Mouse (Mus musculus): Measurements from ENCODE around the gene Hist1h2aa.

Gene Hist1h2aa

DNA sequence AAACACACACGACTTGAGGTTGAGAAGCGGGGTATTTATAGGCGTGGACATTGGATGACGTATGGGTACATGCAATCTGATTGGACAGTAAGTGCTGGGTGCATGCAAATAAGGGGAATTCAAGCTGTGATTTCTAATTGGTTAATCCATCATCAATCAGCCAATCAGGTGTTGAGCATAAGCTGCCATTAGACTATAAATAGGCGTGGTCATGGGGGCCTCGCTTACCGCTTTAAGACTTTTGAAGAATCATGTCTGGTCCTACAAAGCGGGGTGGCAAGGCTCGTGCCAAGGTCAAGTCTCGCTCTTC is at the start of gene Hist1h2aa:
TSS of gene Hist1h2aa (plus strand) at position 252 of the 310 bp plus-strand sequence.
- no peak for DNase-seq (ENCODE audit: low spot score)

GRCm38 (mm10) chr13:23885540-23885939 is 48.7 kb upstream of the Hist1h2aa start:
- DNase-seq (ENCODE audit: low spot score), result no peak

GRCm38 (mm10) chr13:23887026-23887725 is 47.1 kb upstream of the Hist1h2aa start:
- no peak for DNase-seq (ENCODE audit: low spot score)

- no peak for DNase-seq (ENCODE audit: low spot score)
Measured at GRCm38 (mm10) chr13:23889011-23889605, 45.2 kb upstream of the Hist1h2aa start.

- no peak for DNase-seq (ENCODE audit: low spot score)
Measured at GRCm38 (mm10) chr13:23892592-23893268, 41.5 kb upstream of the Hist1h2aa start.

DNA sequence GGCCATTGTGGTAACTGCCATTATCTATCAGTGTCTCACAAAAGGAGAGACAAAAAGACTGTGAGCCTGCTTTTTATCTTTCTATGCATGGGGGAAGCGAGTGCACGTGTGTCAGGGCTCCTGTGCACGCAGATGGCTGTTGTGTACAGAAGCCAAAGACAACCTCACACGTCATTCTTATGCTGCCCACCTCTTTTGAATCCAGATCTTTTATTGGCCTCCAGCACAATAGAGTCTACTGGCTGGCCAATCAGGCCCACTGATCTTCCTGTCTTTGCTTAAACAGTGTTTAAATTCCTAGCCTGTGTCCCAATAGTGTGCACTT is 41.0 kb upstream of the Hist1h2aa start:
- no peak for DNase-seq (ENCODE audit: low spot score)

DNA sequence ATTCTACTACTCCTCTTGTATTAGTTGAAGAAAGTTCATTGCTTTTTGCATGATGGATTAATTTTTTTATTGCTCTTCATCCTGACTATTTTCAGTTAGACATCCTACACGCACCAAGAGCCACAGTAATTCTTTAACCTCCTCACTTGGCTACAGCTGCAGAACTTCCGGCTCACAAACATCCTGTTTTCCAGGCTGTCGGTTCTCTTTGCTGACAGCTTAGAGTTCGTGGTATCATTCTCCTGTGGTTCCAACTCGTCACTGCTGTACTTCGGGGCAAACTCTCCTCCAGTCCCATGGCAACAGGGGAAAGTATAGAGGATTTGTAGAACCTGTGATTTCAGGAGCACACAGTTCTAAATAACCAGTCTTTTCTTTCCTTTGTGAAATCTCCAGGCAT is 36.0 kb upstream of the Hist1h2aa start:
- no peak for DNase-seq (ENCODE audit: low spot score)

DNA sequence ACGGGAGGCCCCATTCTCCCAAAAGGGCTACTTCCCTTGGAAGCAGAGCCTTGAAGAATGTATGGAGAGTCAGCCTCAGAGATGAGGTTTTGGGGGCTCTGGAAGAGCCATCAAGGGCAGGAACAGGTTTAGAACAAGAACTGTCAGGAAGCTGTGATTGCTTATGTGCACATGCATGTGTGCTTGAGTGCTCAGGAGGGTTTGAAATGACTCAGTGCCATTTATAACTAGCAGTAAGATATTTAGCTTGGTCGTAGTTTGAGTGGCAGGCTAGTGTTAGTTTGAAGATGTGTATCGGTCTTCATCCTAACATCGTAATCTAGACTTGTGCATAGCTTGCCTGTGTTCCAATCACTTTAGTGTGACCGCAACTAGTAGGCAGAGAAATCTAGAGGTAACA is 27.4 kb upstream of the Hist1h2aa start:
- DNase-seq (ENCODE audit: low spot score), result no peak

DNA sequence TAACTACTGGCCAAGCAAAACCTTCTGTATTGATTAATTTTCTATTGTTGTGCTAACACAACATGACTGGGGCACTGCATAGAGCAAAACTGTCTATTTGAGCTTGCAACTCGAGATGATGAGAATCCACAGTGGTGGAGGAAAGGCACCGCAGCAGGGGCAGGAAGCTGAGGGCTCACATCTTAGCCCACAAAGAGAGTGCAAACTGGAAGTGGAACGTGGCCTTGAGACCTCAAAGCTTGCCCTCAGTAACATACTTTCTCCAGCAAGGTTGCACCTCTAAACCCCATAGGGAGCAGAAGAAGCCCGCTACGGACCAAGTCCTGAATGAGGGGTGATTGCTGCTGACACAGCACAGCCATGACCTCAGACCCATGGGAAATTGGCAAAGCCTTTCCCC is 24.1 kb upstream of the Hist1h2aa start:
- no peak for DNase-seq (ENCODE audit: low spot score)

GRCm38 (mm10) chr13:23911335-23911734 is 22.9 kb upstream of the Hist1h2aa start:
- no peak for DNase-seq (ENCODE audit: low spot score)

DNA sequence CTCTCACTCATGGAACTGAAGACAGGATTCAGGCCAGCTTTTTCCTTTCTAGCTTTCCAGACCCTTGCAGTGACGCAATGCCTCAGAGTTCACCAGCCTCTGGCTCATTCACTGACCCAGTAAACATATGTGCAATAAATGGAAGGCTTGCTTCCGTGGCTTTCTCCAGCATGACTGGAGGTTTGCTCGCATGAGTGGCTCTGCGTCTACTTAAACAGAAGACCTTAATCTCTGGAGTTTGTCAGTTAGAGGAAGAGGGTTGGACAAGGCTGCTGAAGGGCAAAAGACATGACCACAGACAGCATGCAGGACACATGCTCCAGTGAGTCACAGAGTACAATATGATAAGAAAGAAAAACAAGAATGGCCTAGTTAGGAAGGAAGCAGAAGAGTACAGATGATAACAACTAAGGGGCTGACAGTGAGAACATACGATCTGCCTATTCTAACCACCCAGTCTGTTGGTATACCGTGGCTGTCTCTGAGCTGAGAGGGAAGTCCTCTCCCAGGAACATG is 20.4 kb upstream of the Hist1h2aa start:
- DNase-seq (ENCODE audit: low spot score), result peak; percentile 74

DNA sequence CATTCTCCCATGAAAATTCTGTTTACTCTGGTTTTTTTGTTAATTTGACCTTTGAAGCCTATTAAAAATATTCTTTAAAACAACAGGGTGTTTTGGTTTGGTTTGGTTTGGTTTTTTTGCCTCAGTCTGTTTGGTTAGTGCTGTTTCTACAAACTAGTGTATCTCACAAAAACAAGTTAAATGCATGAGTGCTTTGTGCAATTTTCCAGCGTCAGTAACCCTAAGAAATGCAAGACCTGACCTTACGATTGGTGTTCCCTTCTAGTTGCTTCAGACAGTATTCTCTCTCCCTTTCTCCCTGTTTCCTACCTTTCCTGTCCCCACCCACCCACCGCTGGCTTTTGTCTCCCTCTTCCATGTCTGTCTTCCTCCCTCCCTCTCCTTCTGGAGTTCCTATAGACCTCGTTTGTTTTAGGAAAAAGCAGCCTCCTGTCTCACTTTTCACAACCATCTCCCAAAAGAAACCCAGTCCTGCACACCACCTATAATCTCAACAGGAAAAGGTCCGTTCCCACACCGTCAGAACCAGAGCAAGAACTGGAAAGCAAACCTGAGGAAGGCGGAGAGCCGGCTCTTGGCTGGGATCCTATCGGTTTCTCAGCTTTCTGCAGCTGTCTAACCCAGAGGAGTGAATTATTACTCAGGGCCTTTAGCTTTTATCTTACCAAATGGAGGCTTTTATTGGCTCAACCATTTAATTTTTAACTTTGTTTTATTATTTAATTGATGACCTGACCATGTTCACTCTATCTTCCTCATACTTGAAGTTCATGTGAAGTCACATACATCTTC is 19.7 kb upstream of the Hist1h2aa start, which contains the start of gene Slc17a4:
TSS of gene Slc17a4 (minus strand) at position 634 of the 792 bp plus-strand sequence.
- no peak for DNase-seq (ENCODE audit: low spot score)

- DNase-seq (ENCODE audit: low spot score), result no peak
Measured at GRCm38 (mm10) chr13:23916132-23916531, 18.1 kb upstream of the Hist1h2aa start.

GRCm38 (mm10) chr13:23917674-23918073 is 16.6 kb upstream of the Hist1h2aa start:
- DNase-seq (ENCODE audit: low spot score), result peak; percentile 16

DNA sequence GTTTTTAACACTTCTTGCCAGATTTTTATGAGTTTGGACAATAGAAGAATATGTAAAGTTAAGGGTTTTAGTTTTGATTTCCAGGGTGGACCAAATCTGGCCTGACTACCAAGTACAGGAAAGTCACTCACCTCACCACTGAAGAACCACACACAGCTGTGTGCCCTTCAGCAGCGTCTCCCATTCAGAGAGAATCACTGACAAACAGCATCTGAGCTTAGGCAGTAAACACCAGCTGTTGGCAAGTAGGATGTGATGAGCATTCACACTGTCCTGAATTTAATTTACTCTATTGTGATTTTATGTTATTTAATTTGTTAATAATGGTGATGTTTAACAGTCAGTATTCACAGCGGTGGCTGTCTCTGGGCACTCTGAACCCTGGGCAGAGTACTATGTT is 8.5 kb upstream of the Hist1h2aa start:
- DNase-seq (ENCODE audit: low spot score), result no peak

DNA sequence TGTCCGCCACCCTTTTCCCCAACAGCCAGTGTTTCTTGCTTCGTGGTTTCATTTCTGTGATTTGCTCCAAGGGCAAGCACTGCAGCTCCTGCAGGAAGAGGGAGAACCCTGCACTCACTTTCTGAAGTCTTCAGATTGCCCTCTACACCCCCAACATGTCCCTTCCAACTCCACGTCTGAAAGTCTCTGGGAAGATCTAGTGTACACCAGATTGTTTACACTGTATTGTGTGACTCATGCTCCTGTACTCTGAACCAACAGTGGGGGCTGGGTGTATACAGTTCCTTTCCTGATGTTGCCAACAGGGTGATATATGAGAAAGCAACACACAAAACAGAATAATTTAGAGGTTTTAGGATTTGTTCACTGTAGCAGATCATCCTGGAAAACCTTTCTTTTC is 5.6 kb upstream of the Hist1h2aa start:
- DNase-seq (ENCODE audit: low spot score), result no peak

GRCm38 (mm10) chr13:23930461-23930860 is 3.8 kb upstream of the Hist1h2aa start:
- DNase-seq (ENCODE audit: low spot score), result no peak

DNA sequence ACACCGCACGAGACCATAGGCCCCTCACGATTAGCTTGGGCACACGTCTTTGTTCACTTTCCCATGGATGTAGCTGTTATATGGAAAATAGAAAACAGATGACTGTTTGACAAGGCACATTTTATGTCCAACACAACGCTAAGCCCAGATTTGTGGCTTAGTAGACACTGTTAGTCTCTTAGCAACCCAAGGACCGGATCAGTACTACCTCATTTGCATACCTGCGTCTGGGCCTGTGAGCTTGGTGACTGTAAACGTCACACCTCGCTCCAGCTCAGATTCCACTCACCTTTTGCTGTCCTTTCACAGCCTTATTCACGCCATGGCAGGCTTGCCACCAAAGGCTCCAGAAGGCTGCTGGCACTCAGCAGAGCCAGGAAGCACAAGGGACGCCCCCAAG is 3.4 kb upstream of the Hist1h2aa start:
- no peak for DNase-seq (ENCODE audit: low spot score)

GRCm38 (mm10) chr13:23933421-23934210 is 646 bp upstream of the Hist1h2aa start, which contains the start of gene Hist1h2ba:
Gene Hist1h2ba (minus strand): TSS chr13:23934156.
- DNase-seq (ENCODE audit: low spot score), result no peak

DNA sequence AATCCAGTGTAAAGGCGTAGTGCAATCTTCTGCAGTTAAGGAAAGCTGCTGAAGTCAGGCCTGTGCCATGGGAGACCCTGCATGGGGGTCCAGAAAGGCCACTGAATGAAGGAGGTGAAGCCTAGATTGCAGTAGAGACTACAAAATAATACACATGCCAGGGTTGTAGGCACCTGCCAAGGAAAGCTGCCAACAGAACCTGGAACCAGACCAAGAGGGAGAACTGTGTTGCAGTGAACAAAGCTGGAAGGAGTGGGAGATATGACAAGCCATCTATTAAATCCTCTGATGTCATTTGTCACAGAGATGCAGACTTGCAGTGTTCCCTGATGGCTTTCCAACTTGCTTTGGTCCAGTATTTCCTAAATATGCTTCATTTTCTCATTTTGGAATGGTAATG is 4.4 kb downstream of the Hist1h2aa start:
- DNase-seq (ENCODE audit: low spot score), result no peak

DNA sequence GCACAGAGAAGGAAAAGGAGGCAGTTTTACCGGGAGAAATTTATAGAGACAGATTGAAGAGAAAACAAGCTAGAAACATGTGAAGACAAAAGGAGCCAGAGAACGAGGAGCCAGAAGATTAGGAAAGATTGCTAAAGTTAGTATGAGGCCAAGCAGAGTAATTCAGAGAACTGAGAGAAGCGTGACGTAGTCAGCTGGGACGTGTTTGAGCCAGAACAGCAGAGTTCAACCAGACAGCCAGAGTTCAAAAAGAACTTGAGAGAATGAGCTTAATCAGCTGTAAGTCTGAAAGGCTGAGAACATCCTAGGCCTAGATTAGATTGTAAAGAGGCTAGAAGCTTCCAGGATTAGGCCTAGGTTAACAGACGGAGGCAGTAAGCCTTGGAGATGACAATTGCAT is 6.0 kb downstream of the Hist1h2aa start:
- no peak for DNase-seq (ENCODE audit: low spot score)

DNA sequence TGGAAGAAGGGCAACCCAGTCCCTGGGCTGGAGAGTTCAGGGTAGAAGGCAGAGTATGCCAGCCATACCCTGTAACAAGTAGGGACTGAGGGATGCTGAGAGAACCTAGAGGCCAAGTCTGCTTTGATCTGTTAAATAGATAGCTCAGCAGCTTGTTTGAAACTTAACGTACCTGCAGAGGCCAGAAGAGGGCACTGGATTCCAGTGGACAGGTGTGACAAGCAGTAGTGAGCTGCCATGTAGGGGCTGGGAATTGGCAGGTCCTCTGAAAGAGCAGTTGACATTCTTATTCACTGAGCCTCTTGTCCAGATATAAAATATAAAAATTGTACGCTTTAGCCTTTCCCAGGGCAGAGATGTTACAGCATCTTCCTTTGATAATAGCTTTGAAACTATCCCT is 8.6 kb downstream of the Hist1h2aa start:
- peak; percentile 12 for DNase-seq (ENCODE audit: low spot score)

All from yolk sac, embryonic 10.5 days (tissue).